ENCODE assay signal across 1 mouse cellular context in genomic region chr16:32468488-32468887, GRCm38 (mm10).
TF ChIP-seq lines count a peak whose summit lies in the region.

No protein-coding gene starts in this region.

TF ChIP-seq in MEL, 35 proteins besides CTCF, POLR2A, EP300 and RAD21 (continued from another document):
- peak; percentile 97 for TF ChIP-seq MYC (IDR thresholded peaks at IDR 0.05; ENCODE audit: low read depth, low read length)
- TF ChIP-seq GATA1 (IDR thresholded peaks at IDR 0.05; ENCODE audit: low read depth, low read length) = peak; percentile 76
- TF ChIP-seq MXI1 (IDR thresholded peaks at IDR 0.05; ENCODE audit: low read depth, low read length) = peak; percentile 99
- no peak for TF ChIP-seq TBP (IDR thresholded peaks at IDR 0.05; ENCODE audit: low read depth, low read length)
- TF ChIP-seq JUND (IDR thresholded peaks at IDR 0.05; ENCODE audit: low read depth, low read length) = no peak
- no peak for TF ChIP-seq POLR2AphosphoS5 (IDR thresholded peaks at IDR 0.05; ENCODE audit: borderline replicate concordance, low read depth, low read length)
- no peak for TF ChIP-seq ZC3H11A (IDR thresholded peaks at IDR 0.05; ENCODE audit: low read depth, low read length)
- TF ChIP-seq MAFK (IDR thresholded peaks at IDR 0.05; ENCODE audit: borderline replicate concordance, low read depth, low read length) = no peak
- no peak for TF ChIP-seq ELF1 (IDR thresholded peaks at IDR 0.05; ENCODE audit: low read depth, low read length)
- no peak for TF ChIP-seq MEF2A (IDR thresholded peaks at IDR 0.05; ENCODE audit: extremely low read depth, insufficient replicate concordance, low read depth, low read length, poor library complexity, severe bottlenecking)
- TF ChIP-seq UBTF (IDR thresholded peaks at IDR 0.05; ENCODE audit: borderline replicate concordance, insufficient read depth, low read depth, low read length) = no peak
- no peak for TF ChIP-seq POLR2AphosphoS2 (IDR thresholded peaks at IDR 0.05; ENCODE audit: low read length)
- peak; percentile 96 for TF ChIP-seq MAX (IDR thresholded peaks at IDR 0.05; ENCODE audit: low read length)
- TF ChIP-seq HCFC1 (IDR thresholded peaks at IDR 0.05; ENCODE audit: low read depth, low read length) = no peak
- TF ChIP-seq ZKSCAN1 (IDR thresholded peaks at IDR 0.05; ENCODE audit: low read depth, low read length) = no peak
- peak; percentile 66; the same call in 1 of the 2 replicates for TF ChIP-seq MAZ (IDR thresholded peaks at IDR 0.05; ENCODE audit: low read depth, low read length)
- TF ChIP-seq ZMIZ1 (IDR thresholded peaks at IDR 0.05; ENCODE audit: low read depth, low read length) = no peak
- no peak; the same call in 1 of the 2 replicates for TF ChIP-seq TAL1 (IDR thresholded peaks at IDR 0.05; ENCODE audit: low read length)
- peak; percentile 81 for TF ChIP-seq ETS1 (IDR thresholded peaks at IDR 0.05; ENCODE audit: low read depth, low read length)
- no peak for TF ChIP-seq NRF1 (IDR thresholded peaks at IDR 0.05; ENCODE audit: insufficient read depth, low read depth, low read length, poor library complexity, severe bottlenecking)
- peak; percentile 88 for TF ChIP-seq TCF12 (IDR thresholded peaks at IDR 0.05; ENCODE audit: low read depth, low read length)
TF ChIP-seq in MEL: peak in this region for 10.
